Mouse (Mus musculus) spleen, postnatal 4 days (tissue): ENCODE results near the gene Ang2.
"Not testable (repeated sequence)": the region's sequence is repeated elsewhere in the genome, so short reads cannot be mapped to it uniquely, and the experiment has no call there.

ENCODE experiments used
- DNase-seq, 2 experiments: peaks; one replicate each; pipeline ENCODE4 v3.0.0; 2022; ENCODE audit warnings: low spot score in 2 of 2

The Ang2 gene

GRCm38 (mm10) chr14:51199098-51200023 lies at the start of gene Ang2:
Gene Ang2 (minus strand): TSS chr14:51199148.
- no peak for DNase-seq

GRCm38 (mm10) chr14:51247736-51248135 lies 48.8 kb upstream of the Ang2 start:
- DNase-seq: no peak

GRCm38 (mm10) chr14:51240899-51241298 lies 42.0 kb upstream of the Ang2 start:
- peak in 1 of 2 experiments; percentile 33 for DNase-seq

GRCm38 (mm10) chr14:51237488-51237887 lies 38.5 kb upstream of the Ang2 start:
- not testable (repeated sequence) for DNase-seq

GRCm38 (mm10) chr14:51229657-51230056 lies 30.7 kb upstream of the Ang2 start:
- DNase-seq: not testable (repeated sequence)

- not testable (repeated sequence) for DNase-seq
Measured at GRCm38 (mm10) chr14:51220075-51220474, 21.1 kb upstream of the Ang2 start.

GRCm38 (mm10) chr14:51203115-51203514 lies 4.2 kb upstream of the Ang2 start, which contains the start of gene Ear14:
Gene Ear14 (plus strand): TSS chr14:51203391.
- DNase-seq: no peak

GRCm38 (mm10) chr14:51200466-51200865 lies 1.5 kb upstream of the Ang2 start:
- DNase-seq: no peak

- no peak for DNase-seq
Measured at GRCm38 (mm10) chr14:51200054-51200453, 1.1 kb upstream of the Ang2 start.

- DNase-seq: no peak
Measured at GRCm38 (mm10) chr14:51195681-51196080, 3.3 kb downstream of the Ang2 start.

- DNase-seq: not testable (repeated sequence)
Measured at GRCm38 (mm10) chr14:51181051-51181450, 17.9 kb downstream of the Ang2 start.

- DNase-seq: no peak
Measured at GRCm38 (mm10) chr14:51173843-51174242, 25.1 kb downstream of the Ang2 start.

- not testable (repeated sequence) for DNase-seq
Measured at GRCm38 (mm10) chr14:51172947-51173346, 26.0 kb downstream of the Ang2 start.

- peak; percentile 31 to 69 for DNase-seq
Measured at GRCm38 (mm10) chr14:51172095-51172865, 26.7 kb downstream of the Ang2 start.

GRCm38 (mm10) chr14:51166068-51166467 lies 32.9 kb downstream of the Ang2 start:
- DNase-seq: no peak

- no peak for DNase-seq
Measured at GRCm38 (mm10) chr14:51165435-51165834, 33.5 kb downstream of the Ang2 start.

- DNase-seq: not testable (repeated sequence)
Measured at GRCm38 (mm10) chr14:51163323-51163722, 35.6 kb downstream of the Ang2 start.

- DNase-seq: not testable (repeated sequence)
Measured at GRCm38 (mm10) chr14:51161976-51162375, 37.0 kb downstream of the Ang2 start, which contains the start of gene Rnase2b. Gene Rnase2b (plus strand): TSS chr14:51162260.

- peak in 1 of 2 experiments; percentile 31 for DNase-seq
Measured at GRCm38 (mm10) chr14:51157072-51157471, 41.9 kb downstream of the Ang2 start.

GRCm38 (mm10) chr14:51156736-51157068 lies 42.2 kb downstream of the Ang2 start:
- DNase-seq: peak; percentile 6 to 35

GRCm38 (mm10) chr14:51156056-51156735 lies 42.8 kb downstream of the Ang2 start:
- peak in 1 of 2 experiments; percentile 6 for DNase-seq
